ENCODE assay signal across 8 mouse cellular contexts in the genomic region with DNA sequence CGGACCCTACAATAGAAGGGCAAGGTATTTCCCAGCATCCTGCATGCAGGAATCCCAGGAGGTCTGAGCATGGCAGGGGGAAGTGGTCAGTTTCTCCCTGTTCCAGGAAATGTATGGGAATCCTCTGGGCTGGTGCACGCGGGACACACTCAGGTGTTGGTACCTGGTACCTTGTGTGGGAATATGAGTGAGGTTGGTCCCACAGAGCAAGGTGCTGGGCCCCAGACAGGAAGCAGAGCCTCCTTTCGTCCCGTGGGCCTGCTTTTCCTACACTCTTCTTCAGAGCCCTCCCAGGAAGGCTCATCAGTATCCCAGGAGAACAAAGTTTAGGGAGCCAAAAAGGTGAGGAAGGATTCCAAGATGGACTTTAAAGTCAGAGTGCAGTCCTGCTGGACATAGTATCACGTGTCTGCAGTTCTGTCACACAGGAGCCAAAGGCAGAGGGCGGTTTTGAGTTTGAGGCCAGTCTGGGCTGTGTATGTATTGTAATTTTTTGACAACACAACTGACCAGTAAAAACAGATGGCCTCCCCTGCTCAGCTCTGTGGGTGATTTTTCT. TPM values are rescaled to one million over a fixed set of nuclear protein-coding genes. Genes with fewer than 3 reads are reported as not detected.
DNase-seq lines count a peak whose midpoint lies in the region; ATAC-seq and TF ChIP-seq lines count a peak whose summit lies in the region.

No protein-coding gene starts in this region.

- no peak for TF ChIP-seq POLR2A in limb, embryonic 14.5 days (IDR thresholded peaks at IDR 0.05; ENCODE audit: borderline replicate concordance, extremely low read depth, insufficient read depth, insufficient read length)

- peak; percentile 82 for DNase-seq in midbrain, embryonic 11.5 days (ENCODE audit: low spot score, missing footprints)
- no peak for DNase-seq in midbrain, embryonic 14.5 days
- DNase-seq in limb, embryonic 14.5 days (ENCODE audit: low spot score): no peak
- no peak for DNase-seq in retina, embryonic 14.5 days (ENCODE audit: low spot score)
- no peak for DNase-seq in cerebellum, postnatal 4 days (ENCODE audit: low spot score in 2 of 2)

- H3K36me3 ChIP-seq in forebrain, embryonic 12.5 days (replicated peaks): no peaks in the 10 kb centered on the region
- no peaks in the 10 kb centered on the region for H3K36me3 ChIP-seq in forebrain, embryonic 16.5 days (ENCODE audit: control insufficient read depth, insufficient read depth)
- H3K36me3 ChIP-seq in midbrain, embryonic 11.5 days (ENCODE audit: control insufficient read depth, insufficient read depth, low read length): no peaks in the 10 kb centered on the region
- H3K36me3 ChIP-seq in midbrain, embryonic 14.5 days (ENCODE audit: control insufficient read depth, insufficient read depth, low read length): no peaks in the 10 kb centered on the region
- no peaks in the 10 kb centered on the region for H3K36me3 ChIP-seq in limb, embryonic 14.5 days (ENCODE audit: control insufficient read depth, insufficient read depth, low read length)
- H3K36me3 ChIP-seq in stomach, embryonic 14.5 days (ENCODE audit: control insufficient read depth, insufficient read depth, low read length): no peaks in the 10 kb centered on the region

- H3K4me3 ChIP-seq in forebrain, embryonic 12.5 days (replicated peaks): 0 out of 2 replicates have a peak overlapping the region, but pooled peaks have one; percentile 75
- no peak overlapping the region for H3K4me3 ChIP-seq in forebrain, embryonic 16.5 days (replicated peaks; ENCODE audit: low read length)
- H3K4me3 ChIP-seq in midbrain, embryonic 11.5 days (ENCODE audit: low read depth, low read length): no peak overlapping the region
- no peak overlapping the region for H3K4me3 ChIP-seq in midbrain, embryonic 14.5 days (replicated peaks; ENCODE audit: low read depth, low read length)
- H3K4me3 ChIP-seq in limb, embryonic 14.5 days (replicated peaks; ENCODE audit: low read length): peak overlapping the region; percentile 80; the same call in 1 of the 2 replicates
- H3K4me3 ChIP-seq in stomach, embryonic 14.5 days (ENCODE audit: low read depth, low read length): no peak overlapping the region

- H3K27me3 ChIP-seq in forebrain, embryonic 12.5 days: peaks cover 61% of the 10 kb centered on the region
- peaks cover 23% of the 10 kb centered on the region for H3K27me3 ChIP-seq in forebrain, embryonic 16.5 days (replicated peaks; ENCODE audit: control insufficient read depth, insufficient read depth, low read length)
- H3K27me3 ChIP-seq in midbrain, embryonic 11.5 days (ENCODE audit: control insufficient read depth, insufficient read depth, low read length): peaks cover 30% of the 10 kb centered on the region
- peaks cover 25% of the 10 kb centered on the region for H3K27me3 ChIP-seq in midbrain, embryonic 14.5 days (ENCODE audit: control insufficient read depth, insufficient read depth, low read length)
- peaks cover 17% of the 10 kb centered on the region for H3K27me3 ChIP-seq in limb, embryonic 14.5 days (ENCODE audit: control insufficient read depth, insufficient read depth, low read length)
- H3K27me3 ChIP-seq in stomach, embryonic 14.5 days (ENCODE audit: control insufficient read depth, insufficient read depth, low read length): peaks cover 10% of the 10 kb centered on the region

- no peak overlapping the region for H3K9ac ChIP-seq in forebrain, embryonic 12.5 days
- H3K9ac ChIP-seq in forebrain, embryonic 16.5 days (replicated peaks; ENCODE audit: low read depth, low read length): no peak overlapping the region
- no peak overlapping the region for H3K9ac ChIP-seq in midbrain, embryonic 11.5 days (ENCODE audit: low read length)
- H3K9ac ChIP-seq in midbrain, embryonic 14.5 days (replicated peaks; ENCODE audit: low read length): no peak overlapping the region
- no peak overlapping the region for H3K9ac ChIP-seq in limb, embryonic 14.5 days (ENCODE audit: low read depth, low read length, severe bottlenecking)
- no peak overlapping the region for H3K9ac ChIP-seq in stomach, embryonic 14.5 days (replicated peaks; ENCODE audit: low read depth, low read length)

- 61% methylated on average over 7 of the region's 7 CpGs for WGBS in forebrain, embryonic 12.5 days
- WGBS in forebrain, embryonic 16.5 days: 65% methylated on average over 7 of the region's 7 CpGs
- WGBS in midbrain, embryonic 11.5 days: 59% methylated on average over 7 of the region's 7 CpGs
- WGBS in midbrain, embryonic 14.5 days: 64% methylated on average over 7 of the region's 7 CpGs
- WGBS in limb, embryonic 14.5 days: 58% methylated on average over 7 of the region's 7 CpGs
- WGBS in stomach, embryonic 14.5 days: 77% methylated on average over 7 of the region's 7 CpGs

- no peaks in the 10 kb centered on the region for H3K9me3 ChIP-seq in forebrain, embryonic 12.5 days
- no peaks in the 10 kb centered on the region for H3K9me3 ChIP-seq in forebrain, embryonic 16.5 days (ENCODE audit: control insufficient read depth, low read length)
- H3K9me3 ChIP-seq in midbrain, embryonic 11.5 days (ENCODE audit: control insufficient read depth, low read length): no peaks in the 10 kb centered on the region
- no peaks in the 10 kb centered on the region for H3K9me3 ChIP-seq in midbrain, embryonic 14.5 days (ENCODE audit: control insufficient read depth, low read length)
- H3K9me3 ChIP-seq in limb, embryonic 14.5 days (ENCODE audit: control insufficient read depth, low read length): no peaks in the 10 kb centered on the region
- no peaks in the 10 kb centered on the region for H3K9me3 ChIP-seq in stomach, embryonic 14.5 days (ENCODE audit: control insufficient read depth, low read depth, low read length)

- 0 out of 2 replicates have a peak overlapping the region, but pooled peaks have one; percentile 98 for H3K4me2 ChIP-seq in forebrain, embryonic 12.5 days
- no peak overlapping the region for H3K4me2 ChIP-seq in forebrain, embryonic 16.5 days (ENCODE audit: low read length)
- no peak overlapping the region for H3K4me2 ChIP-seq in midbrain, embryonic 11.5 days
- no peak overlapping the region for H3K4me2 ChIP-seq in midbrain, embryonic 14.5 days (ENCODE audit: low read length)
- H3K4me2 ChIP-seq in limb, embryonic 14.5 days (replicated peaks; ENCODE audit: low read depth, low read length, severe bottlenecking): no peak overlapping the region
- peak overlapping the region; percentile 87; the same call in 1 of the 2 replicates for H3K4me2 ChIP-seq in stomach, embryonic 14.5 days (replicated peaks; ENCODE audit: low read depth, low read length)

- no peak overlapping the region for H3K27ac ChIP-seq in forebrain, embryonic 12.5 days
- H3K27ac ChIP-seq in forebrain, embryonic 16.5 days (ENCODE audit: low read length): no peak overlapping the region
- H3K27ac ChIP-seq in midbrain, embryonic 11.5 days (ENCODE audit: low read depth, low read length): no peak overlapping the region
- no peak overlapping the region for H3K27ac ChIP-seq in midbrain, embryonic 14.5 days (replicated peaks; ENCODE audit: low read depth, low read length)
- H3K27ac ChIP-seq in limb, embryonic 14.5 days (replicated peaks; ENCODE audit: low read depth, low read length): no peak overlapping the region
- no peak overlapping the region for H3K27ac ChIP-seq in stomach, embryonic 14.5 days (ENCODE audit: low read length)

- H3K4me1 ChIP-seq in forebrain, embryonic 12.5 days: peaks cover 28% of the 10 kb centered on the region
- peaks cover 24% of the 10 kb centered on the region for H3K4me1 ChIP-seq in forebrain, embryonic 16.5 days (replicated peaks; ENCODE audit: control insufficient read depth, insufficient read depth, low read length)
- peaks cover 11% of the 10 kb centered on the region for H3K4me1 ChIP-seq in midbrain, embryonic 11.5 days (ENCODE audit: control insufficient read depth, insufficient read depth, low read length)
- peaks cover 9% of the 10 kb centered on the region; the same call in 1 of the 2 replicates for H3K4me1 ChIP-seq in midbrain, embryonic 14.5 days (ENCODE audit: control insufficient read depth, insufficient read depth, low read length)
- H3K4me1 ChIP-seq in limb, embryonic 14.5 days (ENCODE audit: control insufficient read depth, insufficient read depth, low read length): peaks cover 14% of the 10 kb centered on the region; the same call in 1 of the 2 replicates
- peaks cover 11% of the 10 kb centered on the region; the same call in 1 of the 2 replicates for H3K4me1 ChIP-seq in stomach, embryonic 14.5 days (ENCODE audit: control insufficient read depth, insufficient read depth, low read length)

- no peak for ATAC-seq in forebrain, embryonic 12.5 days (ENCODE audit: low FRiP score)
- no peak for ATAC-seq in forebrain, embryonic 16.5 days
- no peak for ATAC-seq in midbrain, embryonic 11.5 days (ENCODE audit: low FRiP score)
- ATAC-seq in midbrain, embryonic 14.5 days (ENCODE audit: low FRiP score, low TSS enrichment): no peak
- no peak for ATAC-seq in limb, embryonic 14.5 days (ENCODE audit: low FRiP score, low read depth)
- ATAC-seq in stomach, embryonic 14.5 days (ENCODE audit: insufficient number of reproducible peaks, insufficient read depth, low FRiP score, low read depth): no peak

RNA-seq across cellular contexts. Expression of a gene that starts 1.9 kb away (rescaled TPM):
- polyA plus RNA-seq in forebrain, embryonic 12.5 days (2016; fragmentation: Nextera tagmentation; extraction: Ambion mirVana): 3.5 and 3.8 TPM in 2 replicates
- polyA plus RNA-seq in forebrain, embryonic 16.5 days (2015; fragmentation: Nextera tagmentation; extraction: Ambion mirVana): 3.1 and 3.4 TPM in 2 replicates
- 3.0 and 3.1 TPM in 2 replicates for polyA plus RNA-seq in midbrain, embryonic 11.5 days (2014; fragmentation: Nextera tagmentation; extraction: Ambion mirVana)
- polyA plus RNA-seq in midbrain, embryonic 14.5 days (2014; fragmentation: Nextera tagmentation; extraction: Ambion mirVana): 3.6 and 5.0 TPM in 2 replicates
- 7.8 and 12.6 TPM in 2 replicates for polyA plus RNA-seq in limb, embryonic 14.5 days (2012; rRNA removed)
- 6.4 and 9.4 TPM in 2 replicates for polyA plus RNA-seq in limb, embryonic 14.5 days (2014; fragmentation: Nextera tagmentation; extraction: Ambion mirVana)
- 4.6 and 5.9 TPM in 2 replicates for polyA plus RNA-seq in stomach, embryonic 14.5 days (2014; fragmentation: Nextera tagmentation; extraction: Ambion mirVana)

RNA-seq across cellular contexts. Expression of a gene that starts 18.8 kb away (rescaled TPM):
- polyA plus RNA-seq in forebrain, embryonic 12.5 days (2016; fragmentation: Nextera tagmentation; extraction: Ambion mirVana): 50.9 and 53.3 TPM in 2 replicates
- 54.1 and 57.0 TPM in 2 replicates for polyA plus RNA-seq in forebrain, embryonic 16.5 days (2015; fragmentation: Nextera tagmentation; extraction: Ambion mirVana)
- polyA plus RNA-seq in midbrain, embryonic 11.5 days (2014; fragmentation: Nextera tagmentation; extraction: Ambion mirVana): 72.9 and 75.0 TPM in 2 replicates
- 43.1 and 48.1 TPM in 2 replicates for polyA plus RNA-seq in midbrain, embryonic 14.5 days (2014; fragmentation: Nextera tagmentation; extraction: Ambion mirVana)
- 70.3 and 73.6 TPM in 2 replicates for polyA plus RNA-seq in limb, embryonic 14.5 days (2012; rRNA removed)
- 89.6 and 98.4 TPM in 2 replicates for polyA plus RNA-seq in limb, embryonic 14.5 days (2014; fragmentation: Nextera tagmentation; extraction: Ambion mirVana)
- polyA plus RNA-seq in stomach, embryonic 14.5 days (2014; fragmentation: Nextera tagmentation; extraction: Ambion mirVana): 82.6 and 93.6 TPM in 2 replicates

Comparison
In these comparisons a context has a peak if more than half of its experiments do, and no peak if none do; other contexts are left out.
1. H3K4me2 ChIP-seq: peak in forebrain, embryonic 12.5 days (single experiment) and stomach, embryonic 14.5 days (single experiment); none in forebrain, embryonic 16.5 days (single experiment), midbrain, embryonic 11.5 days (single experiment), midbrain, embryonic 14.5 days (single experiment) and limb, embryonic 14.5 days (single experiment).
2. H3K4me3 ChIP-seq: peak in forebrain, embryonic 12.5 days (single experiment) and limb, embryonic 14.5 days (single experiment); none in forebrain, embryonic 16.5 days (single experiment), midbrain, embryonic 11.5 days (single experiment), midbrain, embryonic 14.5 days (single experiment) and stomach, embryonic 14.5 days (single experiment).